Mouse (Mus musculus): ENCODE data around the gene Ostm1. TPM values are rescaled to one million over a fixed set of nuclear protein-coding genes. Genes with fewer than 3 reads are reported as not detected.

Gene Ostm1
- total and polyA plus RNA-seq, 2 experiments from 2014 or later: 13.8 to 20.2 TPM

DNA sequence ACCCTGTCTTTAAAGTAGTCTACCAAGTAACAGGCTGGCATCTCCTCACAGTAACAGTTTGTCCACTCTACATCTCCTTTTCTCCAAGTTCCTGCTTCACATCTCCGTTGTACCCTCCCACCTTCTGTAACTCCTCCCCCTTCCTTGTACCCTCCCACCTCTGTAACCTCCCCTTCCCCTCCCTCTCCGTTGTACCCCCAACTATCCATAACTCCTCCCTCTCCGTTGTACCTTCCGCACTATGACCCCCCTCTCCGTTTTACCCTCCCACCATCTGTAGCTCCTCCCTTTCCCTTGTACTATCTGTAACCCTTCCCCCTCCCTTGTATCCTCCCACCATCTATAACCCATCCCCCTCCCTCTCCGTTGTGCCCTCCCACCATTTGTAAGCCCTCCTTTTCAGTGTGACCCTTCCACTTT lies 97.0 kb downstream of the Ostm1 start:
- DNase-seq (ENCODE audit: low spot score): no peak
- Histone ChIP-seq H3K9me3 (replicated peaks; ENCODE audit: control insufficient read depth, low read length) (no peaks in the 10 kb centered on the region), H3K4me1 (ENCODE audit: control insufficient read depth, insufficient read depth) (peaks cover 11% of the 10 kb centered on the region; the same call in 1 of the 2 replicates), H3K4me2 (ENCODE audit: low read depth, low read length) (0 out of 2 replicates have a peak overlapping the region, but pooled peaks have one; percentile 86), H3K36me3 (replicated peaks; ENCODE audit: control insufficient read depth, insufficient read depth, low read length) (0 out of 2 replicates have a peak, but pooled peaks cover 9% of the 10 kb centered on the region), H3K4me3 (ENCODE audit: low read depth, low read length) (peak overlapping the region; percentile 80; the same call in 1 of the 2 replicates), H3K9ac (replicated peaks; ENCODE audit: low read depth, low read length) (no peak overlapping the region), H3K27ac (ENCODE audit: low read depth) (no peak overlapping the region), H3K27me3 (ENCODE audit: control insufficient read depth, insufficient read depth, low read length) (no peaks in the 10 kb centered on the region)
- 17% methylated on average over 6 of the region's 6 CpGs for WGBS
- no peak for TF ChIP-seq CTCF (IDR thresholded peaks at IDR 0.05; ENCODE audit: low read depth)
- TF ChIP-seq EP300 (IDR thresholded peaks at IDR 0.05; ENCODE audit: low read depth): no peak
- ATAC-seq (ENCODE audit: insufficient read depth, low read depth): no peak

DNA sequence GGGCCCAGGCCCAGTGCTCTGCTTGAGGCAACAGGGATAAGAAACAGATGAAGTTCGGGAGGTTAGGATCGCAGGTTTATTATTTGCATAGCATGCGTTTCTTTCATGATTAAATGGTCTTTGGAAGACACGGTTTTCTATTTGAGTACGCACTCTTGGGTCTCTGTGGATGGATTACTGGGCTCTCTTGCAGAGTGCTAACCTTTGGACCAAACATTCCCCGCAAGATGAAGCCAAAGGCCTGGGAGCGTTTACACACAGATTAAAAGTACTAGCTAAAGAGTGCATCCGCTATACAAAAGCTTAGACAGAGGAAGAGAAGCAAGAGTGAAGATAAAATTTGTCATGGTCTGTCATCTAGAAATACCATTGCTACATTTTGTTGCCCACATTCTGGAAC lies 98.8 kb downstream of the Ostm1 start:
- WGBS: 88% methylated on average over 8 of the region's 8 CpGs
- no peak overlapping the region for H3K27ac ChIP-seq (ENCODE audit: low read depth)
- H3K4me1 ChIP-seq (ENCODE audit: control insufficient read depth, insufficient read depth): peaks cover 11% of the 10 kb centered on the region; the same call in 1 of the 2 replicates
- no peaks in the 10 kb centered on the region for H3K27me3 ChIP-seq (ENCODE audit: control insufficient read depth, insufficient read depth, low read length)
- no peak for DNase-seq (ENCODE audit: low spot score)
- TF ChIP-seq EP300 (IDR thresholded peaks at IDR 0.05; ENCODE audit: low read depth) (no peak), CTCF (IDR thresholded peaks at IDR 0.05; ENCODE audit: low read depth) (no peak)
- H3K36me3 ChIP-seq (replicated peaks; ENCODE audit: control insufficient read depth, insufficient read depth, low read length): 0 out of 2 replicates have a peak, but pooled peaks cover 9% of the 10 kb centered on the region
- H3K4me2 ChIP-seq (ENCODE audit: low read depth, low read length): no peak overlapping the region
- H3K9me3 ChIP-seq (replicated peaks; ENCODE audit: control insufficient read depth, low read length): no peaks in the 10 kb centered on the region
- ATAC-seq (ENCODE audit: insufficient read depth, low read depth): no peak
- H3K4me3 ChIP-seq (ENCODE audit: low read depth, low read length): no peak overlapping the region
- no peak overlapping the region for H3K9ac ChIP-seq (replicated peaks; ENCODE audit: low read depth, low read length)

DNA sequence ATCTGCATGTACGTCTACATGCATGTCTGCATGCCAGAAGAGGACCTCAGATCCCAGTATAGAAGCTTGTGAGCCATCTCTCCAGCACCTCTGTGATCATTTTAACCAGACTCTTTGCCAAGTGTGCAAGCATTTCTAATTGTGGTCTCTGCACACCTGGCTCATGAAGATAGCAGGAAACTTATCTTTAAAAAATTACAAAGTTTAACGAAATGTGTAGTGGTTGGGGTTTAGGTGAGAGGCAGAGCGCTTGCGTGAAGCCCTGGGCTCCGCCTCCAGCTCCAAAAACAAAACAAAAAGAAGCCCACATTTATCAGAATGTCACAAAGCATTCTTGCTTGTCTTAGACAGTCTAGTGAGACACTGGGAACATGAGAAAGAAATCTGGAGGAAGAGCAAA lies 104.3 kb downstream of the Ostm1 start:
- no peaks in the 10 kb centered on the region for H3K4me1 ChIP-seq (ENCODE audit: control insufficient read depth, insufficient read depth)
- DNase-seq (ENCODE audit: low spot score) (no peak), ATAC-seq (ENCODE audit: insufficient read depth, low read depth) (no peak)
- 82% methylated on average over 5 of the region's 5 CpGs for WGBS
- H3K9me3 ChIP-seq (replicated peaks; ENCODE audit: control insufficient read depth, low read length): no peaks in the 10 kb centered on the region
- no peak overlapping the region for H3K4me3 ChIP-seq (ENCODE audit: low read depth, low read length)
- H3K27me3 ChIP-seq (ENCODE audit: control insufficient read depth, insufficient read depth, low read length): no peaks in the 10 kb centered on the region
- 0 out of 2 replicates have a peak, but pooled peaks cover 9% of the 10 kb centered on the region for H3K36me3 ChIP-seq (replicated peaks; ENCODE audit: control insufficient read depth, insufficient read depth, low read length)
- no peak overlapping the region for H3K9ac ChIP-seq (replicated peaks; ENCODE audit: low read depth, low read length)
- H3K4me2 ChIP-seq (ENCODE audit: low read depth, low read length): no peak overlapping the region
- no peak overlapping the region for H3K27ac ChIP-seq (ENCODE audit: low read depth)
- TF ChIP-seq CTCF (IDR thresholded peaks at IDR 0.05; ENCODE audit: low read depth) (no peak), EP300 (IDR thresholded peaks at IDR 0.05; ENCODE audit: low read depth) (no peak)

DNA sequence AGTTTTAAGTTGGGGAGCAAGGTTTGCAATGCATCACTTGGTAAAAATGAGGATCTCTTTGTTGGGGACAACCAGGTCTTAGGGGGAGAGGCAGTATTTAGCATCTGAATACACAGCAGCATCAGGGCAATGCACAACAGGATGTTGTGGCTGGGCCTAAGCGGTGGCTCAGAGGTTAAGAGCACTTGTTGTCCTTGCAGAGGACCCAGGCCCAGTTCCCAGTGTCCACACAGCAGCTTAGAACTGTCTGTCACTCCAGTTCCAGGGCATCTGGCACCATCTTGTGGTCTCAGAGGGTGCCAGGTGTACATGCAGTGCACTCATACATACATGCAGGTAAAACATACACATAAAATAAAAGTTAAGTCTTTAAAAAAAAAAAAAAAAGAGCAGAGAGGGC lies 106.1 kb downstream of the Ostm1 start:
- Histone ChIP-seq H3K9me3 (replicated peaks; ENCODE audit: control insufficient read depth, low read length) (no peaks in the 10 kb centered on the region), H3K9ac (replicated peaks; ENCODE audit: low read depth, low read length) (no peak overlapping the region), H3K27me3 (ENCODE audit: control insufficient read depth, insufficient read depth, low read length) (no peaks in the 10 kb centered on the region), H3K36me3 (replicated peaks; ENCODE audit: control insufficient read depth, insufficient read depth, low read length) (no peaks in the 10 kb centered on the region), H3K4me2 (ENCODE audit: low read depth, low read length) (no peak overlapping the region), H3K4me1 (ENCODE audit: control insufficient read depth, insufficient read depth) (no peaks in the 10 kb centered on the region), H3K4me3 (ENCODE audit: low read depth, low read length) (no peak overlapping the region), H3K27ac (ENCODE audit: low read depth) (no peak overlapping the region)
- 83% methylated on average over 1 of the region's 1 CpGs for WGBS
- TF ChIP-seq EP300 (IDR thresholded peaks at IDR 0.05; ENCODE audit: low read depth) (no peak), CTCF (IDR thresholded peaks at IDR 0.05; ENCODE audit: low read depth) (no peak)
- DNase-seq (ENCODE audit: low spot score) (no peak), ATAC-seq (ENCODE audit: insufficient read depth, low read depth) (no peak)

DNA sequence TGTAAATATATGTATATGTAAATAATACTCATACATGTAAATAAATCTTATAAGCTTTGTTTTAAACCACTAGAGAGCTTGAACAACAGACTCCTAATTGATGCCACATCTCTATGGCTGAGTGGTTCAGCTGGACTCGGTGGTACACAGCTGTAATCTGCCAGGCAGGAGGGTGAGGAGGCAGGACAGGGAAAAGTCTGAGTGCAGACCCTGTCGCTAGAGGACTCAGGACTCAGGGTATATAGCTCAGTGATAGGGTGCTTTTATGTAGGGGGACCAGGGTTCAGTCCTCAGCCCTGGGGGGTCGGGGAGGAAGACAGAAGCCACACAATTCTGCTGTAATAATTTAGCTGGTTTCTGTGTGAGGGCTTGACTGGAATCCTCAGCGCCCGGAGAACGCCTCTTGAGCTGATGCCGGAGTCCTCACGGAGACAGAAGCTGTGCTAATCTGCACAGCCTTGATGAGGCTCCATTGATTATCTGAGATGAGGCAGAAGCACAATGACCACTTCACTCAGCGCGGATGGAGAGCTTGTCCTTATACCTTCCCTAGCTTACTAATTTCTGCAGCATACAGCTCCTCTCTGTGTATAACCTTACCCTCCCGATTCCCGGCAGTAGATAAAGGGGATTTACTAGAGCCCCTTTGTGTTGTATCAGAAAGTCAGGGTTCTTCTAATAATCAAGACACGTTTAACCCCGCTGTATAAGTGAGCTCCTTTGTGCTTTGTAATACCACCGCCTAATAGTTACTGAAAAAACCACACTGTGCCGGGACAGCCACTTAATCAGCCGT lies 106.8 kb downstream of the Ostm1 start:
- no peak for ATAC-seq (ENCODE audit: insufficient read depth, low read depth)
- Histone ChIP-seq H3K4me1 (ENCODE audit: control insufficient read depth, insufficient read depth) (no peaks in the 10 kb centered on the region), H3K27ac (ENCODE audit: low read depth) (no peak overlapping the region), H3K4me3 (ENCODE audit: low read depth, low read length) (no peak overlapping the region), H3K36me3 (replicated peaks; ENCODE audit: control insufficient read depth, insufficient read depth, low read length) (no peaks in the 10 kb centered on the region), H3K27me3 (ENCODE audit: control insufficient read depth, insufficient read depth, low read length) (no peaks in the 10 kb centered on the region), H3K9me3 (replicated peaks; ENCODE audit: control insufficient read depth, low read length) (no peaks in the 10 kb centered on the region), H3K9ac (replicated peaks; ENCODE audit: low read depth, low read length) (no peak overlapping the region), H3K4me2 (ENCODE audit: low read depth, low read length) (no peak overlapping the region)
- 62% methylated on average over 17 of the region's 17 CpGs for WGBS
- TF ChIP-seq CTCF (IDR thresholded peaks at IDR 0.05; ENCODE audit: low read depth): no peak
- no peak for TF ChIP-seq EP300 (IDR thresholded peaks at IDR 0.05; ENCODE audit: low read depth)
- no peak for DNase-seq (ENCODE audit: low spot score)
